Mouse (Mus musculus) bone marrow, adult 2 months (tissue): Measurements from ENCODE around the gene Cblb.

Source experiments
- CTCF ChIP-seq: fragments of 200-500 bp; IDR thresholded peaks from 2 replicates; pipeline ENCODE4 v1.5.1; 2011; ENCODE audit warnings: low read length, control low read depth; ENCODE audit not compliant: control insufficient read depth, insufficient read depth
- POLR2A ChIP-seq: fragments of 200-500 bp; IDR thresholded peaks from 2 replicates; pipeline ENCODE4 v1.6.1; 2011; ENCODE audit warnings: low read depth, mild to moderate bottlenecking, control low read depth, low read length, borderline replicate concordance; ENCODE audit not compliant: control insufficient read depth

DNA sequence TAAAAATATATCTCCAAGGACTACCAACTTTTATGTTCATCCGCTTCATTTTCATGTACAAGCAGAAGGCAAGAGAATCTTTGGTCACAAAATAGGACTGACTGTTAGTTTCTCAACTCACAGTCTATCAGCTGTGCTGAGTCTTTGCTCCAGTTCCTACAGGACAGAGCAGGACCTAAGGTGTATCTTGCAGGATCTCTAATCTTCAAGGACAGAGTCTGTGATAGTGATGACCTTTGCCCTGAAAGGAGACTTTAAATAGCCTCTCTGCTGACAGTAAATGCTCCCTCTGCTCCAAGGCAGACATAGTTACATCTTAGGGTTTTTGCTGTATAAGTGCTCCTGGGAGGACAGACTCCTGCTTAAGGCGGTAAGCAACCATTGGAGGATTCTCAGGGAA, 26.3 kb downstream of the Cblb start:
- no peak for TF ChIP-seq CTCF
- no peak for TF ChIP-seq POLR2A
